Mouse (Mus musculus) limb, embryonic 12.5 days (tissue): ENCODE measurements around the gene Neurl3. TPM values are rescaled to one million over a fixed set of nuclear protein-coding genes. Genes with fewer than 3 reads are reported as not detected.

Source experiments
- ATAC-seq: fragments of 200-750 bp; cut with Nextera tagmentation; 2 replicates; pipeline ENCODE4 v1.8.0; 2017; ENCODE audit warnings: low read depth, moderate TSS enrichment; ENCODE audit not compliant: insufficient number of reproducible peaks, insufficient read depth, low FRiP score, low TSS enrichment
- H3K27ac ChIP-seq: fragments of 300-500 bp; sonication (generic); 2 replicates; pipeline ENCODE4 v1.5.1; 2016; ENCODE audit warnings: mild to moderate bottlenecking, moderate library complexity
- H3K27me3 ChIP-seq: fragments of 300-500 bp; sonication (generic); 2 replicates; pipeline ENCODE4 v1.6.1; 2016; ENCODE audit warnings: mild to moderate bottlenecking, moderate library complexity
- H3K36me3 ChIP-seq: fragments of 300-500 bp; sonication (generic); 2 replicates; pipeline ENCODE4 v1.6.1; 2016; ENCODE audit warnings: mild to moderate bottlenecking, moderate library complexity
- H3K4me1 ChIP-seq: fragments of 300-500 bp; sonication (generic); replicated peaks from 2 replicates; pipeline ENCODE4 v1.6.1; 2016
- H3K4me2 ChIP-seq: fragments of 300-500 bp; sonication (generic); 2 replicates; pipeline ENCODE4 v1.6.1; 2016; ENCODE audit warnings: mild to moderate bottlenecking, moderate library complexity
- H3K4me3 ChIP-seq: fragments of 300-500 bp; sonication (generic); replicated peaks from 2 replicates; pipeline ENCODE4 v1.5.1; 2016; ENCODE audit warnings: mild to moderate bottlenecking
- H3K9ac ChIP-seq: fragments of 300-500 bp; sonication (generic); replicated peaks from 2 replicates; pipeline ENCODE4 v1.6.1; 2016; ENCODE audit warnings: mild to moderate bottlenecking, moderate library complexity
- H3K9me3 ChIP-seq: fragments of 300-500 bp; sonication (generic); 2 replicates; pipeline ENCODE4 v1.6.1; 2016; ENCODE audit warnings: mild to moderate bottlenecking, moderate library complexity
- WGBS: fragments of 180-500 bp; shearing (Covaris S2); methylation state at CpG from one replicate; pipeline ENCODE4 v1.1.7; 2016; 5-methylcytosine and 5-hydroxymethylcytosine counted together
- polyA plus RNA-seq: library from polyadenylated mRNA; unstranded; fragments of >200 nt; fragmentation: Nextera tagmentation; extraction: Ambion mirVana; gene quantifications from 2 replicates; pipeline ENCODE4 v1.2.1, GENCODE M21; 2016

The Neurl3 gene
- polyA plus RNA-seq: 0.55 and 0.74 TPM in 2 replicates

GRCm38 (mm10) chr1:36274455-36274854 is at the start of gene Neurl3:
TSS of gene Neurl3 (minus strand) at chr1:36274679.
- Histone ChIP-seq H3K27ac (no peak within 1 kb of the TSS), H3K36me3 (no peaks in the 10 kb centered on the region), H3K27me3 (peaks cover 14% of the 10 kb centered on the region), H3K4me1 (peaks cover 24% of the 10 kb centered on the region), H3K9me3 (no peaks in the 10 kb centered on the region), H3K9ac (no peak within 1 kb of the TSS), H3K4me3 (no peak within 1 kb of the TSS), H3K4me2 (peak within 1 kb of the TSS; percentile 24)
- ATAC-seq: no peak
- 86% methylated on average over 5 of the region's 5 CpGs for WGBS

GRCm38 (mm10) chr1:36323746-36324448 is 49.4 kb upstream of the Neurl3 start:
- ATAC-seq: no peak; the same call in 1 of the 2 replicates
- Histone ChIP-seq H3K4me1 (0 out of 2 replicates have a peak, but pooled peaks cover 6% of the 10 kb centered on the region), H3K27ac (no peak overlapping the region), H3K27me3 (no peaks in the 10 kb centered on the region), H3K4me2 (no peak overlapping the region), H3K36me3 (peaks cover 34% of the 10 kb centered on the region), H3K9me3 (no peaks in the 10 kb centered on the region), H3K9ac (no peak overlapping the region), H3K4me3 (no peak overlapping the region)
- WGBS: 35% methylated on average over 8 of the region's 8 CpGs

GRCm38 (mm10) chr1:36323076-36323475 is 48.6 kb upstream of the Neurl3 start:
- Histone ChIP-seq H3K9me3 (no peaks in the 10 kb centered on the region), H3K4me3 (no peak overlapping the region), H3K9ac (no peak overlapping the region), H3K4me2 (no peak overlapping the region), H3K27ac (no peak overlapping the region), H3K27me3 (no peaks in the 10 kb centered on the region), H3K36me3 (peaks cover 33% of the 10 kb centered on the region), H3K4me1 (0 out of 2 replicates have a peak, but pooled peaks cover 6% of the 10 kb centered on the region)
- 39% methylated on average over 9 of the region's 9 CpGs for WGBS
- no peak for ATAC-seq

GRCm38 (mm10) chr1:36321829-36322573 is 47.5 kb upstream of the Neurl3 start:
- 74% methylated on average over 11 of the region's 11 CpGs for WGBS
- Histone ChIP-seq H3K9me3 (no peaks in the 10 kb centered on the region), H3K27me3 (no peaks in the 10 kb centered on the region), H3K4me3 (no peak overlapping the region), H3K4me2 (no peak overlapping the region), H3K9ac (no peak overlapping the region), H3K36me3 (peaks cover 26% of the 10 kb centered on the region; the same call in 1 of the 2 replicates), H3K4me1 (0 out of 2 replicates have a peak, but pooled peaks cover 6% of the 10 kb centered on the region), H3K27ac (no peak overlapping the region)
- ATAC-seq: no peak

- Histone ChIP-seq H3K36me3 (peaks cover 24% of the 10 kb centered on the region; the same call in 1 of the 2 replicates), H3K4me3 (no peak overlapping the region), H3K27ac (no peak overlapping the region), H3K27me3 (no peaks in the 10 kb centered on the region), H3K4me2 (no peak overlapping the region), H3K9me3 (no peaks in the 10 kb centered on the region), H3K9ac (no peak overlapping the region), H3K4me1 (0 out of 2 replicates have a peak, but pooled peaks cover 6% of the 10 kb centered on the region)
- no peak for ATAC-seq
- 62% methylated on average over 2 of the region's 2 CpGs for WGBS
Measured at GRCm38 (mm10) chr1:36321164-36321563, 46.7 kb upstream of the Neurl3 start.

GRCm38 (mm10) chr1:36315776-36316100 is 41.3 kb upstream of the Neurl3 start:
- H3K9me3 ChIP-seq: no peaks in the 10 kb centered on the region
- ATAC-seq: no peak
- H3K36me3 ChIP-seq: peaks cover 12% of the 10 kb centered on the region; the same call in 1 of the 2 replicates
- no peak overlapping the region for H3K4me2 ChIP-seq
- no peaks in the 10 kb centered on the region for H3K4me1 ChIP-seq
- H3K4me3 ChIP-seq: no peak overlapping the region
- WGBS: 78% methylated on average over 2 of the region's 2 CpGs
- no peaks in the 10 kb centered on the region for H3K27me3 ChIP-seq
- no peak overlapping the region for H3K27ac ChIP-seq
- no peak overlapping the region for H3K9ac ChIP-seq

GRCm38 (mm10) chr1:36314959-36315775 is 40.7 kb upstream of the Neurl3 start:
- Histone ChIP-seq H3K27ac (no peak overlapping the region), H3K9ac (no peak overlapping the region), H3K9me3 (no peaks in the 10 kb centered on the region), H3K4me2 (no peak overlapping the region), H3K4me3 (no peak overlapping the region), H3K4me1 (no peaks in the 10 kb centered on the region), H3K27me3 (no peaks in the 10 kb centered on the region), H3K36me3 (peaks cover 7% of the 10 kb centered on the region; the same call in 1 of the 2 replicates)
- ATAC-seq: no peak
- 88% methylated on average over 11 of the region's 11 CpGs for WGBS

GRCm38 (mm10) chr1:36309498-36309901 is 35.0 kb upstream of the Neurl3 start:
- H3K4me1 ChIP-seq: peaks cover 19% of the 10 kb centered on the region
- H3K27me3 ChIP-seq: peaks cover 18% of the 10 kb centered on the region
- peak overlapping the region; percentile 32 for H3K4me2 ChIP-seq
- ATAC-seq: no peak
- no peak overlapping the region for H3K27ac ChIP-seq
- H3K9me3 ChIP-seq: no peaks in the 10 kb centered on the region
- H3K36me3 ChIP-seq: no peaks in the 10 kb centered on the region
- WGBS: 26% methylated on average over 3 of the region's 3 CpGs
- H3K4me3 ChIP-seq: no peak overlapping the region; the same call in 1 of the 2 replicates
- no peak overlapping the region for H3K9ac ChIP-seq

- no peak overlapping the region for H3K9ac ChIP-seq
- 63% methylated on average over 9 of the region's 9 CpGs for WGBS
- H3K9me3 ChIP-seq: no peaks in the 10 kb centered on the region
- H3K4me2 ChIP-seq: peak overlapping the region; percentile 92
- no peak for ATAC-seq
- no peak overlapping the region for H3K27ac ChIP-seq
- no peaks in the 10 kb centered on the region for H3K36me3 ChIP-seq
- H3K27me3 ChIP-seq: peaks cover 23% of the 10 kb centered on the region
- H3K4me1 ChIP-seq: peaks cover 19% of the 10 kb centered on the region
- peak overlapping the region; percentile 55; the same call in 1 of the 2 replicates for H3K4me3 ChIP-seq
Measured at GRCm38 (mm10) chr1:36308966-36309475, 34.5 kb upstream of the Neurl3 start.

GRCm38 (mm10) chr1:36308451-36308901 is 34.0 kb upstream of the Neurl3 start:
- Histone ChIP-seq H3K9me3 (no peaks in the 10 kb centered on the region), H3K4me2 (peak overlapping the region; percentile 92), H3K4me3 (peak overlapping the region; percentile 55), H3K27ac (no peak overlapping the region), H3K36me3 (no peaks in the 10 kb centered on the region), H3K9ac (0 out of 2 replicates have a peak overlapping the region, but pooled peaks have one; percentile 60), H3K27me3 (peaks cover 28% of the 10 kb centered on the region), H3K4me1 (peaks cover 19% of the 10 kb centered on the region)
- ATAC-seq: no peak
- 5% methylated on average over 12 of the region's 12 CpGs for WGBS
